Mouse (Mus musculus): Measurements from ENCODE around the gene Tbk1. TPM values are rescaled to one million over a fixed set of nuclear protein-coding genes. Genes with fewer than 3 reads are reported as not detected.

The Tbk1 gene
- total and polyA plus RNA-seq, 2 experiments from 2014 or later, result 16.7 to 21.7 TPM

DNA sequence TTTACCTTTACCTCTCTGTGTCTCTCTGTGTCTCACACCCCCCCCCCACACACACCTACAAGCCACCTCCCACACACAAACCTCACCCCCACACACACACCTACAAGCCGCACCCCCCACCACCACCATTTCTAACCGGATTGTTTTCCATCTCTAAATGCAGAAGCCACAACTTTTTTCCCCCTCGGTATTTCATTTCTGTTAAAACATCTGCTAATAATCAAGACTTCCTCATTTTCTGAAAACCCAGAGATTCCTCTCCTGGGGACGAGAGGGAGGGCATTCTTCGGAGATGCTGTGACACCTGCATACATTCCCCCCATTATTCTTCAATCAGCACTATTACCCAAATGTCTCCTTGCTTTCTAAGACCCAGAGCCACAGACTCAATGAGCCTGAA, 55.0 kb downstream of the Tbk1 start:
- Histone ChIP-seq H3K27me3 (ENCODE audit: insufficient read depth, low read length) (no peaks in the 10 kb centered on the region), H3K4me1 (ENCODE audit: insufficient read depth, low read length) (no peaks in the 10 kb centered on the region), H3K4me3 (ENCODE audit: low read length) (no peak overlapping the region), H3K4me2 (ENCODE audit: low read depth, low read length) (no peak overlapping the region), H3K9me3 (ENCODE audit: low read length) (no peaks in the 10 kb centered on the region), H3K36me3 (ENCODE audit: insufficient read depth, low read length) (no peaks in the 10 kb centered on the region), H3K27ac (no peak overlapping the region), H3K9ac (replicated peaks; ENCODE audit: low read length) (no peak overlapping the region)
- WGBS, result 74% methylated on average over 5 of the region's 5 CpGs
- DNase-seq (ENCODE audit: low spot score), result no peak
- ATAC-seq, result no peak
- TF ChIP-seq CTCF (IDR thresholded peaks at IDR 0.05; ENCODE audit: low read depth), result no peak

DNA sequence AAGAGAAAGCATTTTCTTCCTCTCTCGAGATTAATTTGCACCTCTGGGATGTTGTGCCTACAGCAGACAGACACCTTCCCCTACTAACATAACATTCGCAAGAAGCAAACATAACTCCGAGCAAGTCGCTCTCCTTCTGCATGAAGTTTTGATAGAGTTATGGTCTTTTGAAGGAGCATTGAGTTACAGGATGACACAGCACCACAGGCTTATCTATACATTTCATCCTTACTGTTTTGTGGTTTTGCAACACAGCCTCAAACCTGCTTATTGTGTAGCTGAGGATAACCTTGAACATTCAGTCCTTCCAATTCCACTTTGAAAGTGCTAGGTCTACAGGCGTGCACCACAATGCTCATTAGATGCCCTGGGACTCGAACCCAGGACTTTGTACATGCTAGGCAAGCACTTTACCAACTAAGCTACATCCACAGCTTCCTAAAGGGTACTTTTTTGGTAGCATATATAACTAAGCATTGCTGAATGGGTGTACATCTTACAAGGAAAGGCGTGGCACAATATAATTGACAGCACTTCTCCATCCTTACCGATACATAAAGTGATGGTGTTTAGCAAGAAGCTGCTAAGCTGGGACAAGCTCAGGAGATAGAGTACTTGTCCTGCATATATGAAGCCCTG, 56.1 kb downstream of the Tbk1 start:
- H3K27ac ChIP-seq, result no peak overlapping the region
- no peaks in the 10 kb centered on the region for H3K4me1 ChIP-seq (ENCODE audit: insufficient read depth, low read length)
- H3K9me3 ChIP-seq (ENCODE audit: low read length), result no peaks in the 10 kb centered on the region
- no peak overlapping the region for H3K9ac ChIP-seq (replicated peaks; ENCODE audit: low read length)
- no peak overlapping the region for H3K4me2 ChIP-seq (ENCODE audit: low read depth, low read length)
- H3K27me3 ChIP-seq (ENCODE audit: insufficient read depth, low read length), result no peaks in the 10 kb centered on the region
- ATAC-seq (no peak), DNase-seq (ENCODE audit: low spot score) (no peak)
- H3K4me3 ChIP-seq (ENCODE audit: low read length), result no peak overlapping the region
- no peaks in the 10 kb centered on the region for H3K36me3 ChIP-seq (ENCODE audit: insufficient read depth, low read length)
- no peak for TF ChIP-seq CTCF (IDR thresholded peaks at IDR 0.05; ENCODE audit: low read depth)
- WGBS, result 91% methylated on average over 8 of the region's 8 CpGs

DNA sequence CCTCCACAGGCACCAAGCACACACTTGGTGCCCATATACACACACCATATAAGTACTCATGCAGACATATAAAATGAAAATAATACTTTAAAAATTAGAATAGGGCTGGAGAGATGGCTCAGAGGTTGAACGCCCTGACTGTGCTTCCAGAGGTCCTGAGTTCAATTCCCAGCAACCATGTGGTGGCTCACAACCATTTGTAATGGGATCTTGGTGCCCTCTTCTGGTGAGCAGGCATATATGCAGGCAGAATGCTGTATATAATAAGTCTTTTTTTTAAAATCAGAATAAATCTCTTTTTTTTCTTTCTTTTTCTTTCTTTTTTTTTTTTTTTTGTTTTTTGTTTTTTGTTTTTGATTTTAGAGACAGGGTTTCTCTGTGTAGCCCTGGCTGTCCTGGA, 57.3 kb downstream of the Tbk1 start:
- ATAC-seq (no peak), DNase-seq (ENCODE audit: low spot score) (no peak)
- no peak overlapping the region for H3K9ac ChIP-seq (replicated peaks; ENCODE audit: low read length)
- no peak overlapping the region for H3K4me3 ChIP-seq (ENCODE audit: low read length)
- H3K27ac ChIP-seq, result no peak overlapping the region
- no peak overlapping the region for H3K4me2 ChIP-seq (ENCODE audit: low read depth, low read length)
- 97% methylated on average over 1 of the region's 1 CpGs for WGBS
- no peaks in the 10 kb centered on the region for H3K27me3 ChIP-seq (ENCODE audit: insufficient read depth, low read length)
- no peak for TF ChIP-seq CTCF (IDR thresholded peaks at IDR 0.05; ENCODE audit: low read depth)
- H3K36me3 ChIP-seq (ENCODE audit: insufficient read depth, low read length), result no peaks in the 10 kb centered on the region
- H3K9me3 ChIP-seq (ENCODE audit: low read length), result no peaks in the 10 kb centered on the region
- no peaks in the 10 kb centered on the region for H3K4me1 ChIP-seq (ENCODE audit: insufficient read depth, low read length)

DNA sequence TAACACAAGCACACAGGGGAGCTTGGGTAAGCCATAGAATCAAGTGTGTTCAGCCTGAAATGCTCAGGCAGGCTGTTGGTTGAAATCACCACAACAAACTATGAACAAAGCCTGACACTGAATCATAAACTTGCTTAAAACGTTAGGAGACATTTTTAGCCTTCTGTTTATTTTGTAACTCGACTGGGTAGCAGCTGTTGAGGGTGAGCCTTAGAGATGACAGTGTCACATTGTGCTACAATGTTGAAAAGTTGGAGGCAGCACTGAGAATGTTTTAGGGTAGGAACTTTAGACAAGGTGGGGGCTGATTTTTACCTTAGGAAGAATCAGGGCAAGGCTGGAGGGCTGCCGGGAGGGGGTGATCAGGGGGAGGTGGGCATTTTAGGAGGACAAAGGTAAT, 58.1 kb downstream of the Tbk1 start:
- H3K36me3 ChIP-seq (ENCODE audit: insufficient read depth, low read length), result no peaks in the 10 kb centered on the region
- H3K27ac ChIP-seq, result no peak overlapping the region
- H3K4me3 ChIP-seq (ENCODE audit: low read length), result no peak overlapping the region
- H3K4me1 ChIP-seq (ENCODE audit: insufficient read depth, low read length), result no peaks in the 10 kb centered on the region
- ATAC-seq (no peak), DNase-seq (ENCODE audit: low spot score) (no peak)
- no peak overlapping the region for H3K9ac ChIP-seq (replicated peaks; ENCODE audit: low read length)
- no peaks in the 10 kb centered on the region for H3K9me3 ChIP-seq (ENCODE audit: low read length)
- no peak for TF ChIP-seq CTCF (IDR thresholded peaks at IDR 0.05; ENCODE audit: low read depth)
- no peak overlapping the region for H3K4me2 ChIP-seq (ENCODE audit: low read depth, low read length)
- WGBS, result 79% methylated on average over 3 of the region's 3 CpGs
- H3K27me3 ChIP-seq (ENCODE audit: insufficient read depth, low read length), result no peaks in the 10 kb centered on the region

GRCm38 (mm10) chr10:121527114-121527513, 59.5 kb downstream of the Tbk1 start:
- H3K9ac ChIP-seq (replicated peaks; ENCODE audit: low read length), result no peak overlapping the region
- WGBS, result 88% methylated on average over 6 of the region's 6 CpGs
- H3K4me1 ChIP-seq (ENCODE audit: insufficient read depth, low read length), result no peaks in the 10 kb centered on the region
- H3K4me3 ChIP-seq (ENCODE audit: low read length), result no peak overlapping the region
- no peaks in the 10 kb centered on the region for H3K36me3 ChIP-seq (ENCODE audit: insufficient read depth, low read length)
- no peak for TF ChIP-seq CTCF (IDR thresholded peaks at IDR 0.05; ENCODE audit: low read depth)
- ATAC-seq (no peak), DNase-seq (ENCODE audit: low spot score) (no peak)
- no peak overlapping the region for H3K27ac ChIP-seq
- H3K9me3 ChIP-seq (ENCODE audit: low read length), result no peaks in the 10 kb centered on the region
- H3K27me3 ChIP-seq (ENCODE audit: insufficient read depth, low read length), result no peaks in the 10 kb centered on the region
- H3K4me2 ChIP-seq (ENCODE audit: low read depth, low read length), result no peak overlapping the region

DNA sequence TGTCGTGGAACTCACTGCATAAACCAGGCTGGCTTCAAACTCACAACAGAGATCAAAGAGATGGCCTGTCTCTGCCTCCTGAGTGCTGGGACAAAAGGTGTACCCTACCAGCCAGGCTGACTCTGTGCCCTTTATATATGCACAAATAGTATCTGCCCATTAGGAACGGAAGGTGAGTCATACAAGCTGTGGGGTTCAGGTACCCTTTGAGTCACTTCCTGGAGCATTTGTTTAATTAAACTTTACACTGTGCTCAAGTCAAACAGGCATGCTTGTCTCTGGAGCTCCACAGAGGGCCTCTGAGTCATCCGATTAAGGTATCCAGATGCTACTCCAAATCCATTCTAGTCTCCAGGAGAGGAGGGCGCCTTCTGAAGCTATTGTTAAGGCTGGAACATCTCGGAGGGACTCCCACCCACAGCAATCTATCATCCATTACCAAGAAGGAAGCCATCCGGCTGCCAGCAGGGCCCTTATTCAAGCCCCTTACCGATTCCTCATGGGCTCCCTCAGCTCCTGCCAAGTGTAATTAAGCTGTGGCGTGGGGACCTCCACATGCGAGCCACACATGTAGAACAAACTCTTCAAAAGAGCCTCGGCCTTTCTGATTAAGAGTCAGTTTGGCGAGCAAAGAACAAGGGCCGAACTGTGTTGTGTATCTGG, 65.5 kb downstream of the Tbk1 start:
- 21% methylated on average over 12 of the region's 12 CpGs for WGBS
- H3K36me3 ChIP-seq (ENCODE audit: insufficient read depth, low read length), result no peaks in the 10 kb centered on the region
- DNase-seq (ENCODE audit: low spot score), result peak; percentile 36
- H3K4me2 ChIP-seq (ENCODE audit: low read depth, low read length), result no peak overlapping the region
- no peak for TF ChIP-seq CTCF (IDR thresholded peaks at IDR 0.05; ENCODE audit: low read depth)
- no peak overlapping the region for H3K27ac ChIP-seq
- H3K9ac ChIP-seq (replicated peaks; ENCODE audit: low read length), result no peak overlapping the region
- no peak overlapping the region for H3K4me3 ChIP-seq (ENCODE audit: low read length)
- H3K27me3 ChIP-seq (ENCODE audit: insufficient read depth, low read length), result no peaks in the 10 kb centered on the region
- no peaks in the 10 kb centered on the region for H3K4me1 ChIP-seq (ENCODE audit: insufficient read depth, low read length)
- peak; percentile 29; the same call in 1 of the 2 replicates for ATAC-seq
- H3K9me3 ChIP-seq (ENCODE audit: low read length), result no peaks in the 10 kb centered on the region

DNA sequence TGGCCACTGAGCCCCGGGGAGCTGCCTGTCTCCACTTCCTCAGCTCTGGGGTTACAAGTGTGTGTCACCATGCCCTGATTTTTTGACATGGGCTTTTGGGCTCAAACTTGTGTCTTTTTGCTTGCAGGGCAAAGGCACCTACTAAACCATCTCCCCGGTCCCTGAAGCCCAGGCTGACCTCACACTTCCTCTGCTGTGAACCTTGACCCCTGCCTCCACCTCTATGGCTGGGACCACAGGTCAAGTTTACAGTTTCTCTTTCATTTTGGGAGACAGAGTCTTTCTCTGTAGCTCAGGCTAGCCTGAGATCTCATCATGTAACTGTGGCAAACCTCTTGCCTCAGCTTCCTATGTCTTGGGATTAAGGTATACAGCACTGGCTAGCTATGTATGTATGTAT, 66.9 kb downstream of the Tbk1 start:
- no peak for ATAC-seq
- no peaks in the 10 kb centered on the region for H3K9me3 ChIP-seq (ENCODE audit: low read length)
- H3K4me1 ChIP-seq (ENCODE audit: insufficient read depth, low read length), result no peaks in the 10 kb centered on the region
- no peak for DNase-seq (ENCODE audit: low spot score)
- no peak overlapping the region for H3K9ac ChIP-seq (replicated peaks; ENCODE audit: low read length)
- no peaks in the 10 kb centered on the region for H3K27me3 ChIP-seq (ENCODE audit: insufficient read depth, low read length)
- H3K4me3 ChIP-seq (ENCODE audit: low read length), result no peak overlapping the region
- H3K36me3 ChIP-seq (ENCODE audit: insufficient read depth, low read length), result no peaks in the 10 kb centered on the region
- 64% methylated on average over 2 of the region's 2 CpGs for WGBS
- TF ChIP-seq CTCF (IDR thresholded peaks at IDR 0.05; ENCODE audit: low read depth), result no peak
- no peak overlapping the region for H3K27ac ChIP-seq
- no peak overlapping the region for H3K4me2 ChIP-seq (ENCODE audit: low read depth, low read length)
